Mouse (Mus musculus) lung, adult 18-20 months (tissue): ENCODE data around the gene Sox12.
"Not testable (repeated sequence)": the region's sequence is repeated elsewhere in the genome, so short reads cannot be mapped to it uniquely, and the experiment has no call there.

Source experiments
- DNase-seq, 2 experiments: peaks; one replicate each; pipeline ENCODE4 v3.0.0; 2022; ENCODE audit warnings: mixed read lengths in 2 of 2

Sox12 gene

GRCm38 (mm10) chr2:152399122-152399542 lies 1.3 kb upstream of the Sox12 start:
- no peak for DNase-seq

- DNase-seq, result peak; percentile 93 to 95
These were observed 828 bp upstream of the Sox12 start for GRCm38 (mm10) chr2:152398691-152399090.

DNA sequence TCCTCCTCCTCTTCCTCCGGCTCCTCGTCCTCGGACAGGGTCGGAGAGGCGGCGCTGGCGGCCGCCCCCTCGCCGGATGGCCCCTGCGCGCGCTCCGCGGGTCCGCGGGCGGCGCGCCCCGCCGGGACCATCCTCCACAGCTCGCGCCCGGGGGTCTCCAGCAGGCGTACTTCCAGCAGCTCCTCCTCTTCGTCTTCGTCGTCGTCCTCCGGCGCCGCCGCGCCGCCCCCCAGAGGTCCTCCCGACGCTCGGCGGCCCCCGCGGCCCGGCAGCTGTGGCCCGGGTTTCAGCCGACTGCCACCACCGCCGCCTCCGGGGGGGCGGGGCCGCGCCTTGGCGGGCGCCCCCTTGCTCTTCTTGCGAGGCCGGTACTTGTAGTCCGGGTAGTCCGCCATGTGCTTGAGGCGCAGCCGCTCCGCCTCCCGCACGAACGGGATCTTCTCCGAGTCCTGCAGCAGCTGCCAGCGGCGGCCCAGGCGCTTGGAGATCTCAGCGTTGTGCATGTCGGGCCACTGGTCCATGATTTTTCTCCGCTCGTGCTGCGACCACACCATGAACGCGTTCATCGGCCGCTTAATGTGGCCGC lies 766 bp downstream of the Sox12 start:
- DNase-seq, result peak; percentile 74 to 75

DNA sequence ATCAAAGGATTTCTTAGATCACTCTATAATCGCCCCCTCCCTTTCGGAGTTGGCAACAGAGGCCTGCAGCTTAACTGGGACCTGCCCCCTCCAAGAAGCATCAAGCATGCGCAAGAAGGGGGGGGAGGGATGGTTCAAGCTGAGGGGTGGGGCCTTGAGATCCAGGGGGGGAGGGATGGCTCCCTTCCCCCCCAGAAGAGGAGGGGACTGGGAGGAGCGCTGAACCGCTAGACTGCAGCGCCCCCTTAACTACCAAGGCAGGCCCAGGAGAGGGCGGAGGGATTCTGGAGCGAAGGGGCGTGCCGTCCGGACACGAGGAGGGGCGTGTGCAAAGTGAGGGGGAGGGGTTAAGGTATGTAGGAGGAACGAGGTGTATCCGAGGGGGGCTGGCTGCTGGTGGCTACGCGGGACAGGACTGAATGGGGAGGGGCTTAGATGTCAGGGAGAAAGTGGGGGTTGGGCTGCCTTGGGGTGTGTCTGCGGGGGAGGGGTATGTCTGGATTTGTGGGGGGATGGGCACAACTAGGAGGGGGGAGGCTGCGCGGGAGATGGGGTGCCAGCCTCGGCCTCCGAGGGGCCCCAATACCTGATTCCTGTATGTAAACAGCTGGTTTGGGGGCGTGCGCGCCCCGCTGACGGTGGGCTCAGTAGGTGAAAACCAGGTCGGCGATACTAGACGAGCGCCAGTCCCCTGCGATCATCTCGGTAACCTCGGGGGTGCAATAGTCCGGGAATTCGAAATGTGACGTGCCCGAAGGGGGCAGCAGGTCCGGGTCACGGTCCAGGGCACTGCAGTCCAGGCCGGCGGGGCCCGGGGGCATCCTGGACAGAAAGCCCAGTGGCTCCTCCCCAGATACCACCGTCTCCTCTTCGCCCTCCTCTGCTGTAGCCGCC lies 1.5 kb downstream of the Sox12 start:
- DNase-seq, result peak; percentile 86 to 88

GRCm38 (mm10) chr2:152395271-152395920 lies 2.5 kb downstream of the Sox12 start:
- DNase-seq, result no peak

- DNase-seq, result no peak
These were observed 4.4 kb downstream of the Sox12 start for GRCm38 (mm10) chr2:152393225-152394017.

- DNase-seq, result peak; percentile 28 to 70
These were observed 5.1 kb downstream of the Sox12 start for GRCm38 (mm10) chr2:152392786-152393185.

GRCm38 (mm10) chr2:152384191-152384590 lies 13.7 kb downstream of the Sox12 start:
- DNase-seq, result no peak

- DNase-seq, result no peak
These were observed 21.5 kb downstream of the Sox12 start, which contains the start of gene Nrsn2 for GRCm38 (mm10) chr2:152376345-152376741. Nrsn2 (minus strand) TSS chr2:152376638.

- DNase-seq, result no peak
These were observed 22.1 kb downstream of the Sox12 start for GRCm38 (mm10) chr2:152375652-152376344.

DNA sequence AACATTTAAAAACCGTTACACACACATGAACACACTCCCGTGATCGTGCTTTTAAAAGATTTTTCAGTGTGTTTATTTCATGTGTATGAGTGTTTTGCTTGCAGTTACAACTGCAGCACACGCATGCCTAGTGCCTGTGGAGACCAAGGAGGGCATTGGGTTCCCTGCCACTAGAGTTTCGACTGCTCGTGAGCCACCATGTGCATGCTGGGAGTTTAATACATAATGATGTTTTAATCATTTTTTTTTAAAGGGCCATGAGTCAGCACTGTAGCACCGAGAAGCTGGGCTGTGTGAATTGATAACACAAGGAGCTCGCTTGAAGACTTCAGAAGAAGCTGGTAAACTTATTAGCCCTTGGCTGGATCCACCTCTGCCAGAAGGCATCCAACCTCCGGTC lies 24.3 kb downstream of the Sox12 start:
- DNase-seq, result no peak

DNA sequence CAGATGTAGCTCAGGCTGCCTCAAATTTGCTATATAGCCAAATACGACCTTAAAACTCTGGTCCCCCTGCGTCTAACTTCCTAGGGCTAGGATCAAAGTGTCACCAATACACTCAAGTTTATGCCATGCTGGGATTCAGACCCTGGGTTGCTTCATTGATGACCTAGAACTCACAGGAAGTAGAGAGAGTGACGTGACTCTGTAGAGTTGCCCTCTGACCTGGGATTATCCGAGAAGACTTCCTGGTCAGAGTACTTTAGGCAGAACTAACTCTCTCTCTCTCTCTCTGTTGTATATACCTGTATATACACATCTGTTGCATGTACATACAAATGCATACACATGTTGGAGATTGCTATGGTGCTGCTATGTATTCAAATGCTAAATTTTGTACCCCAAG lies 25.2 kb downstream of the Sox12 start:
- DNase-seq, result no peak

- DNase-seq, result no peak
These were observed 25.8 kb downstream of the Sox12 start for GRCm38 (mm10) chr2:152372104-152372503.

GRCm38 (mm10) chr2:152368532-152369140 lies 29.2 kb downstream of the Sox12 start:
- DNase-seq, result peak; percentile 30 to 60

- no peak for DNase-seq
These were observed 29.9 kb downstream of the Sox12 start for GRCm38 (mm10) chr2:152367917-152368316.

- peak; percentile 88 to 93 for DNase-seq
These were observed 34.4 kb downstream of the Sox12 start for GRCm38 (mm10) chr2:152363245-152364147.

DNA sequence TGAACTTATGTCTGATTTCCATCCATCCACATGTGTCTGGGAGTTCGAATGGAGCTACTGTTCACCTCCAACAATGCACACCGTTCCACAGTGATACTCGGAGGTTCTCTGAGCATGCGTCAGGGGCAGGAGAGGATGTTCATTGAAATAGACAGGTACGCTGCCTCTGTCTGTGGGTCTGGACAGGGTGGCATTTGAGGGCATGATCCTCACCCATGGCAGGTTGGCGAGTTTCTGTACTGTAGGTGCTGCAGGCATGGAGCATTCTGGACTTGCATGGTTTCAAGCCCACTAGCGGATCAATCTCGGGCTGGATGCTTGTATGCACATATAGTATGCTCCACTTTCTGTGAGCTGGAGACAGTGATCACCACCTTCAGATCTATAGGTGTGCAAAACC lies 36.7 kb downstream of the Sox12 start:
- no peak for DNase-seq

DNA sequence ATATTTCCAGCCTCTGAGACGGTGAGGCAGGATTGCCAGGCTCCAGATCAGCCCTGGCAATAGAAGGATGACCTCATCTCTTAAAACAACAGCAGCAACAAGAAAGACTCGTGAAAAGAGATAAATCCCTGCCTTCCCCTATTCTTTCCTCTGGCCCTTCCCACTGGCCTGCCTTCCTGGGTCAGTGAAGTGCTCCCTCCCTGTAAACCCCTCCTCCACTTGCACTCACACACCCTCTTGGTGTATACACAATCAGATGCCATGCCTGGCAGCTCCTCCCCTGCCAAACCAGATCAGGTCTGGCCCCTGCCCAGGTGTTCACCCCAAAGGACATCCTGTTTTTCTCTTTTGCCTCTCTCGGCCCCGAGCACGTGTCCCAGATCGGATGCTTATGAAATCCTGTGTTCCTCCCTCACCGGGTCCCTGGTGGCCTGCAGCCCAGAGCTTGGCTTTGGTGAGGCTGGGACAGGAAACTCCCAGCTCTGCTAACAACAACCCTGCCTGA lies 37.5 kb downstream of the Sox12 start:
- DNase-seq, result peak; percentile 93 to 96

DNA sequence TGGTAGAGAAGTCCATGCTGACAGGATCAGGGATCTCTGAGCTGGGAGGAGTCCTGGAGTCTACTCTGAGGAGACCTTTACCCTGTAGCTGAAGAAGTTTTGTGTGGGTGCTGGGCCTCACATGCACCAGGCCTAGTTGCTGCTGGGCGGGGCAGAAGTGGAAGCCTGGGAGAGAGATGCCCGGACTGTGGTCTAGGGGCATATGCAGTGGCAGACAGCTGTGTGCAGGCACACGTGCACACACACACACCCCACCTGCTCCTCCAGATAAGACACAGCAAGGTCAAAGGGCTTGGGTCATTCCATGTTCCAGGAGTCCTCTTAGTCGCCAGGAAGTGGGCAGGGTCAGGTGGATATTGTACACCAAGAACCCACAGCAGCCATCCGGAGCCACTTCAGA lies 38.2 kb downstream of the Sox12 start:
- peak; percentile 25 to 46 for DNase-seq

DNA sequence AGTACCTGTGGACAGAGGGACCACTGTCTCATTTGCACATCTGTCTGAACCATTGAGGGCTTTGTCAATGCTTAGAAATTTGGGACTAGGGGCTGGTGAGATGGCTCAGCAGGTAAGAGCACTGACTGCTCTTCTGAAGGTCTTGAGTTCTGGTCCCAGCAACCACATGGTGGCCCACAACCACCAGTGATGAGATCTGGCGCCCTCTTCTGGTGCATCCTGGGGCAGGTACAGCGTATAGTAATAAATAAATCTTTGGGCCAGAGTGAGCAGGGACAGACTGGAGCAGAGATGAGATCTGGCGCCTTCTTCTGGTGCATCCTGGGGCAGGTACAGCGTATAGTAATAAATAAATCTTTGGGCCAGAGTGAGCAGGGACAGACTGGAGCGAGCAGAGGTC lies 38.9 kb downstream of the Sox12 start:
- not testable (repeated sequence) for DNase-seq
